Mouse (Mus musculus) heart, adult 11 months (tissue): Measurements from ENCODE around the gene Gm3239.
A peak's percentile ranks its signal among the peaks of the same experiment; 100 is the strongest.
"Not testable (repeated sequence)": the region's sequence is repeated elsewhere in the genome, so short reads cannot be mapped to it uniquely, and the experiment has no call there.

Experiments
- DNase-seq: peaks from one replicate; pipeline ENCODE4 v3.0.0; 2022

Gm3239 gene

DNA sequence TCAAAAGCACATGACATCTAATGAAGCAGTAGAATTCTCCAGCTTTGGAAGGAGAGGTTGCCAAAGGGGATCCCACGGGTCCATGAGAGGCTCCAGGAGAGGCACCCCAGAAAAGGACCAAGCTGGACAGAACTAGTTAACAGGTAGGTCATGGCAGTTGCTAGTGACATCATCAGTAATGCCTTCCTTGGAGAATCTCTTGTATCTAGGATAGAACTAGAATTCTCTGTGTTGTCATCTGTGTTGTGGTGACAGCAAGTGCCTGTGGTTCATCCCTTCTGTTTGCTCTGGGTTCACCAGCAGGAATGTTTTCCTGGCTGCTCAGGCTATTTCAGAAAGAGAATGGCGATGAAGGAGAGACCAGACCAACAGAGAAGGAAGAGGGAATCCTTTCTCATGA is at the start of gene Gm3239:
TSS of gene Gm3239 (plus strand) at position 301 of the 400 bp plus-strand sequence.
- DNase-seq, result not testable (repeated sequence)

DNA sequence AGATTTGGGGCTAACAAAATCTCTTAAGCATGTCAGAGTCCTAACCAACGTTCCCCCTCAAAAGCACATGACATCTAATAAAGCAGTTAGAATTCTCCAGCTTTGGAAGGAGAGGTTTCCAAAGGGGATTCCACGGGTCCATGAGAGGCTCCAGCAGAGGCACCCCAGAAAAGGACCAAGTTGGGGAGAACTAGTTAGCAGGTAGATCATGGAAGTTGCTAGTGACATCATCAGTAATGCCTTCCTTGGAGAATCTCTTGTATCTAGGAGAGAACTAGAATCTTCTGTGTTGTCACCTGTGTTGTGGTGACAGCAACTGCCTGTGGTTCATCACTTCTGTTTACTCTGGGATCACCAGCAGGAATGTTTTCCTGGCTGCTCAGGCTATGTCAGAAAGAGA is 31.9 kb upstream of the Gm3239 start, which contains the start of gene Gm8159:
TSS of gene Gm8159 (plus strand) at position 301 of the 400 bp plus-strand sequence.
- DNase-seq, result not testable (repeated sequence)

DNA sequence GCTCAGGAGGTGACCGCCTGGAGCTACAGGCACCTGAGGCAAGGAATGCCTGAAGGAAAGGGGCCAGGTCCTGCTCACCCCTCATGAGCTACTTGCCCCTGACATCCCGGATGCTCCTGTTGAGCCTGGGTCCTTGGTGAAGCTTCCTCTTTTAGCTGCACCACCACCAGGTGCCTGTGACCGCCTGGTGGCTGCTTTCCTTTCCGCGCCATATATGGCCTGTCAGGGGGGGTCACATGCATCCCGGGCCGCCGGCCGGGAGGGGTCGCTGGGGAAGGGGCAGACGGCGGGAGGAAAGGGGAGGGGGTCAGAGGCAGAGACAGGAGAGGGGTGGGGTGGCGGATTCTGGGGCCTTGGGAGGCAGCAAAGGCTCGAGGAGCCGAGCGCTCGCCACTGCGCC is 14.7 kb upstream of the Gm3239 start:
- DNase-seq, result peak; percentile 70

DNA sequence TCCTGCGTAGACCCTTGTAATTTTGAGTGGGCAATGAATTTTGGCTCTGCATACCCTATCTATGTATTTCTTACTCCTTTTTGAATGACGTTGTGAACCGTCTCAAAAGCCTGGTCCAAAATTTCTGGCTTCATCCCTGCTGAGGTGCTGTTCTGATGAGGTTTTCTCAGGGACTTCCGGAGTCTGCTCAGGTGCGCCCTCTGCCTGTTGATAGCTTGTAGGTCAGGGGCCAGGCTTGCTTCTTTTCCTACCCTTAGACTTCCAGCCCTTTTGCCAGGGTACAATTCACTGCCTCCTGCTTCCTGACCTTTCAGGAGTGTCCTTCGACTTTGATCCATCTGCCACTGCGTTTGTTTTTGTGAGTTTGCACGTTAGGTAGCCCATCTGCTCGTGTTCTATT is 13.7 kb upstream of the Gm3239 start:
- DNase-seq, result peak; percentile 51

DNA sequence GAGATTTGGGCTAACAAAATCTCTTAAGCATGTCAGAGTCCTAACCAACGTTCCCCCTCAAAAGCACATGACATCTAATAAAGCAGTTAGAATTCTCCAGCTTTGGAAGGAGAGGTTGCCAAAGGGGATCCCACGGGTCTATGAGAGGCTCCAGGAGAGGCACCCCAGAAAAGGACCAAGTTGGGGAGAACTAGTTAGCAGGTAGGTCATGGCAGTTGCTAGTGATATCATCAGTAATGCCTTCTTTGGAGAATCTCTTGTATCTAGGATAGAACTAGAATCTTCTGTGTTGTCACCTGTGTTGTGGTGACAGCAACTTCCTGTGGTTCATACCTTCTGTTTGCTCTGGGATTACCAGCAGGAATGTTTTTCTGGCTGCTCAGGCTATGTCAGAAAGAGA is 44.9 kb downstream of the Gm3239 start, which contains the start of gene Gm7876:
TSS of gene Gm7876 (plus strand) at position 301 of the 400 bp plus-strand sequence.
- DNase-seq, result not testable (repeated sequence)
